Mouse (Mus musculus) limb, embryonic 10.5 days (tissue): ENCODE measurements around the gene Ddx28. TPM values are rescaled to one million over a fixed set of nuclear protein-coding genes. Genes with fewer than 3 reads are reported as not detected.

Experiments
- polyA plus RNA-seq: library from polyadenylated mRNA; unstranded; fragments of >200 nt; fragmentation: Nextera tagmentation; extraction: Ambion mirVana; gene quantifications from 2 replicates; pipeline ENCODE4 v1.2.1, GENCODE M21; 2016

The Ddx28 gene
- polyA plus RNA-seq, 1 experiment from 2014 or later, result 23.2 TPM

Other genes starting within 250 kb of the Ddx28 start
- gene Ranbp10, start 184.5 kb downstream of the Ddx28 start, polyA plus RNA-seq, result 11.5 and 14.9 TPM in 2 replicates
- gene Tsnaxip1, start 184.2 kb downstream of the Ddx28 start, polyA plus RNA-seq, result 0.10 and 0.14 TPM in 2 replicates
- 45.6 and 49.0 TPM in 2 replicates for gene Cenpt, start 158.6 kb downstream of the Ddx28 start, polyA plus RNA-seq
- gene Thap11, start 156.8 kb downstream of the Ddx28 start, polyA plus RNA-seq, result 85.7 and 90.8 TPM in 2 replicates
- 379 and 438 TPM in 2 replicates for gene Nutf2, start 151.3 kb downstream of the Ddx28 start, polyA plus RNA-seq
- gene Edc4, start 131.0 kb downstream of the Ddx28 start, polyA plus RNA-seq, result 75.1 and 76.6 TPM in 2 replicates
- gene Nrn1l, start 118.3 kb downstream of the Ddx28 start, polyA plus RNA-seq, result 0.41 TPM in 1 of 2 replicates, not detected in the other
- gene Pskh1, start 111.4 kb downstream of the Ddx28 start, polyA plus RNA-seq, result 34.4 and 45.9 TPM in 2 replicates
- gene Ctrl, start 78.0 kb downstream of the Ddx28 start, polyA plus RNA-seq, result 1.6 and 2.0 TPM in 2 replicates
- gene Psmb10, start 73.4 kb downstream of the Ddx28 start, polyA plus RNA-seq, result 28.9 and 40.3 TPM in 2 replicates
- gene Lcat, start 68.5 kb downstream of the Ddx28 start, polyA plus RNA-seq, result 2.0 and 2.1 TPM in 2 replicates
- gene Slc12a4, start 45.8 kb downstream of the Ddx28 start, polyA plus RNA-seq, result 31.9 and 37.7 TPM in 2 replicates
- gene Dpep3, start 32.5 kb downstream of the Ddx28 start, polyA plus RNA-seq, result not detected in 2 replicates
- 23.3 and 23.7 TPM in 2 replicates for gene Dus2, start 20.5 kb downstream of the Ddx28 start, polyA plus RNA-seq
- 0.21 TPM in 1 of 2 replicates, not detected in the other for gene Dpep2nb, start 5.9 kb downstream of the Ddx28 start, polyA plus RNA-seq
- 7.9 TPM in 2 replicates for gene Nfatc3, start 47.0 kb upstream of the Ddx28 start, polyA plus RNA-seq
- gene Esrp2, start 125.1 kb upstream of the Ddx28 start, polyA plus RNA-seq, result 5.6 and 7.3 TPM in 2 replicates
- 10.8 and 13.4 TPM in 2 replicates for gene Pla2g15, start 138.5 kb upstream of the Ddx28 start, polyA plus RNA-seq
- 85.3 and 94.5 TPM in 2 replicates for gene Slc7a6, start 157.0 kb upstream of the Ddx28 start, polyA plus RNA-seq
- 42.0 and 46.6 TPM in 2 replicates for gene Slc7a6os, start 199.1 kb upstream of the Ddx28 start, polyA plus RNA-seq
- 76.4 and 88.2 TPM in 2 replicates for gene Prmt7, start 199.1 kb upstream of the Ddx28 start, polyA plus RNA-seq